Mouse (Mus musculus) B cell, adult 2 months (primary cell): ENCODE data around the gene Inpp5e.

Experiments
- DNase-seq, 2 experiments: peaks; one replicate each; pipeline ENCODE4 v3.0.0; 2022

The Inpp5e gene

GRCm38 (mm10) chr2:26408515-26409356 lies at the start of gene Inpp5e:
TSS of gene Inpp5e (minus strand) at chr2:26409203.
- peak; percentile 99 for DNase-seq

- DNase-seq = no peak
Measured at GRCm38 (mm10) chr2:26458402-26459124, 49.6 kb upstream of the Inpp5e start.

- peak; percentile 82 for DNase-seq
Measured at GRCm38 (mm10) chr2:26449121-26450060, 40.4 kb upstream of the Inpp5e start.

- no peak for DNase-seq
Measured at GRCm38 (mm10) chr2:26447451-26447850, 38.4 kb upstream of the Inpp5e start.

GRCm38 (mm10) chr2:26446671-26447070 lies 37.7 kb upstream of the Inpp5e start:
- no peak for DNase-seq

GRCm38 (mm10) chr2:26445666-26446445 lies 36.9 kb upstream of the Inpp5e start:
- no peak for DNase-seq

GRCm38 (mm10) chr2:26444946-26445665 lies 36.1 kb upstream of the Inpp5e start, which contains the start of gene Sec16a:
TSS of gene Sec16a (minus strand) at chr2:26445216.
- peak; percentile 100 for DNase-seq

- no peak for DNase-seq
Measured at GRCm38 (mm10) chr2:26444368-26444767, 35.4 kb upstream of the Inpp5e start.

GRCm38 (mm10) chr2:26443876-26444275 lies 34.9 kb upstream of the Inpp5e start:
- DNase-seq = no peak

GRCm38 (mm10) chr2:26442843-26443242 lies 33.8 kb upstream of the Inpp5e start:
- no peak for DNase-seq

- no peak for DNase-seq
Measured at GRCm38 (mm10) chr2:26441688-26442087, 32.7 kb upstream of the Inpp5e start.

GRCm38 (mm10) chr2:26441261-26441660 lies 32.3 kb upstream of the Inpp5e start:
- DNase-seq = no peak

- no peak for DNase-seq
Measured at GRCm38 (mm10) chr2:26439671-26440070, 30.7 kb upstream of the Inpp5e start.

GRCm38 (mm10) chr2:26438373-26438772 lies 29.4 kb upstream of the Inpp5e start:
- DNase-seq = no peak

- no peak for DNase-seq
Measured at GRCm38 (mm10) chr2:26437221-26437620, 28.2 kb upstream of the Inpp5e start.

- DNase-seq = no peak
Measured at GRCm38 (mm10) chr2:26434791-26435572, 26.0 kb upstream of the Inpp5e start.

- no peak for DNase-seq
Measured at GRCm38 (mm10) chr2:26429851-26430250, 20.8 kb upstream of the Inpp5e start.

- no peak for DNase-seq
Measured at GRCm38 (mm10) chr2:26424541-26424940, 15.5 kb upstream of the Inpp5e start.

GRCm38 (mm10) chr2:26423086-26423485 lies 14.1 kb upstream of the Inpp5e start:
- no peak for DNase-seq

- DNase-seq = no peak
Measured at GRCm38 (mm10) chr2:26421969-26422368, 13.0 kb upstream of the Inpp5e start.
